Mouse (Mus musculus) MEL (cell line): ENCODE measurements at regions not wholly inside any gene's neighbourhood (a gene's known extent, or its start where the extent isn't known, plus 50 kb on each side); places are given as distances from the start of the nearest gene placed in this dataset.
A peak's percentile ranks its signal among the peaks of the same experiment; 100 is the strongest.

Experiments
- DNase-seq: peaks from one replicate; pipeline ENCODE4 v3.0.0; 2011; ENCODE audit warnings: low read depth, low spot score
- H3K27ac ChIP-seq: 2 replicates; pipeline ENCODE4 v1.5.1; 2012; ENCODE audit warnings: low read depth, mild to moderate bottlenecking, control low read depth, low read length, moderate library complexity; ENCODE audit not compliant: control insufficient read depth
- H3K27me3 ChIP-seq, 2 experiments: fragments of 150-350 bp in 1 of 2; sonication (generic) in 1 of 2; 2 replicates each; pipeline ENCODE4 v1.6.1; 2012; ENCODE audit warnings: low read length in 2 of 2, mild to moderate bottlenecking in 2 of 2, improper control_type of control experiment in 1 of 2, moderate library complexity in 1 of 2; ENCODE audit not compliant: insufficient read depth in 2 of 2, control insufficient read depth in 1 of 2
- H3K36me3 ChIP-seq, 2 experiments: 2 replicates each; pipeline ENCODE4 v1.6.1; 2012 to 2014; ENCODE audit warnings: low read length in 2 of 2, improper control_type of control experiment in 1 of 2, inconsistent platforms in 1 of 2, mild to moderate bottlenecking in 1 of 2; ENCODE audit not compliant: insufficient read depth in 2 of 2, control insufficient read depth in 1 of 2
- H3K4me1 ChIP-seq, 2 experiments: fragments of 150-350 bp in 1 of 2; sonication (generic) in 1 of 2; 2 replicates each; pipeline ENCODE4 v1.6.1; 2012; ENCODE audit warnings: low read length in 2 of 2, improper control_type of control experiment in 1 of 2, mild to moderate bottlenecking in 1 of 2; ENCODE audit not compliant: insufficient read depth in 2 of 2, control insufficient read depth in 1 of 2
- H3K4me3 ChIP-seq, 2 experiments: fragments of 150-350 bp in 1 of 2; sonication (generic) in 1 of 2; 2 replicates each; pipeline ENCODE4 v1.5.1; 2012; ENCODE audit warnings: low read depth in 2 of 2, low read length in 2 of 2, mild to moderate bottlenecking in 2 of 2, moderate library complexity in 2 of 2, control low read depth in 1 of 2, improper control_type of control experiment in 1 of 2; ENCODE audit not compliant: control insufficient read depth in 1 of 2, insufficient read depth in 1 of 2
- H3K79me2 ChIP-seq: 2 replicates; pipeline ENCODE4 v1.6.1; 2012; ENCODE audit warnings: mild to moderate bottlenecking, low read length, moderate library complexity; ENCODE audit not compliant: control insufficient read depth, poor library complexity, insufficient read depth
- H3K9ac ChIP-seq: 2 replicates; pipeline ENCODE4 v1.6.1; 2012; ENCODE audit warnings: low read depth, mild to moderate bottlenecking, control low read depth, low read length, moderate library complexity; ENCODE audit not compliant: control insufficient read depth, poor library complexity, severe bottlenecking
- H3K9me3 ChIP-seq: fragments of 150-350 bp; sonication (generic); replicated peaks from 2 replicates; pipeline ENCODE4 v1.6.1; 2012; ENCODE audit warnings: mild to moderate bottlenecking, low read length, improper control_type of control experiment, moderate library complexity; ENCODE audit not compliant: insufficient read depth
- CHD2 ChIP-seq: IDR thresholded peaks from 2 replicates; pipeline ENCODE4 v1.6.1; 2011; ENCODE audit warnings: low read length, improper control_type of control experiment
- E2F4 ChIP-seq: IDR thresholded peaks from 2 replicates; pipeline ENCODE4 v1.6.1; 2011; ENCODE audit warnings: low read depth, low read length, improper control_type of control experiment, borderline replicate concordance
- GABPA ChIP-seq: IDR thresholded peaks from 2 replicates; pipeline ENCODE4 v1.6.1; 2012; ENCODE audit warnings: low read depth, mild to moderate bottlenecking, inconsistent platforms, low read length, improper control_type of control experiment, moderate library complexity
- JUND ChIP-seq: IDR thresholded peaks from 2 replicates; pipeline ENCODE4 v1.6.1; 2011; ENCODE audit warnings: low read depth, mild to moderate bottlenecking, improper control_type of control experiment, low read length
- MXI1 ChIP-seq: IDR thresholded peaks from 2 replicates; pipeline ENCODE4 v1.6.1; 2011; ENCODE audit warnings: mild to moderate bottlenecking, low read depth, low read length, improper control_type of control experiment
- POLR2A ChIP-seq, 2 experiments: IDR thresholded peaks; 2 replicates each; pipeline ENCODE4 v1.6.1; 2011 to 2012; ENCODE audit warnings: low read length in 2 of 2, mild to moderate bottlenecking in 2 of 2, control low read depth in 1 of 2, improper control_type of control experiment in 1 of 2, low read depth in 1 of 2, moderate library complexity in 1 of 2; ENCODE audit not compliant: control insufficient read depth in 1 of 2, insufficient read depth in 1 of 2, poor library complexity in 1 of 2
- RCOR1 ChIP-seq: IDR thresholded peaks from 2 replicates; pipeline ENCODE4 v1.6.1; 2012; ENCODE audit warnings: low read depth, mild to moderate bottlenecking, inconsistent platforms, low read length, improper control_type of control experiment
- TCF12 ChIP-seq: IDR thresholded peaks from 2 replicates; pipeline ENCODE4 v1.6.1; 2014; ENCODE audit warnings: low read depth, mild to moderate bottlenecking, inconsistent platforms, low read length, improper control_type of control experiment, moderate library complexity
- ZC3H11A ChIP-seq: IDR thresholded peaks from 2 replicates; pipeline ENCODE4 v1.6.1; 2012; ENCODE audit warnings: low read depth, mild to moderate bottlenecking, inconsistent platforms, low read length, improper control_type of control experiment

- no peak for TF ChIP-seq E2F4
- no peak for TF ChIP-seq POLR2A (IDR thresholded peaks at IDR 0.05; ENCODE audit: control insufficient read depth in 1 of 2, insufficient read depth in 1 of 2, low read depth in 1 of 2, low read length in 2 of 2, poor library complexity in 1 of 2)
- no peak for TF ChIP-seq ZC3H11A
- TF ChIP-seq, all 39 proteins: peak for 0
- no peak overlapping the region for H3K9ac ChIP-seq
- DNase-seq, result peak; percentile 3
- no peaks in the 10 kb centered on the region for H3K9me3 ChIP-seq
- no peak overlapping the region for H3K27ac ChIP-seq
- H3K79me2 ChIP-seq, result no peaks in the 10 kb centered on the region
- no peaks in the 10 kb centered on the region for H3K4me1 ChIP-seq
- no peaks in the 10 kb centered on the region for H3K36me3 ChIP-seq
- H3K27me3 ChIP-seq, result no peaks in the 10 kb centered on the region
- no peak overlapping the region for H3K4me3 ChIP-seq
Observed at GRCm38 (mm10) chr17:79282771-79283170, 72.1 kb downstream of the Cdc42ep3 start.

- Histone ChIP-seq H3K36me3 (no peaks in the 10 kb centered on the region), H3K27me3 (no peaks in the 10 kb centered on the region), H3K4me3 (no peak overlapping the region), H3K27ac (no peak overlapping the region)
- TF ChIP-seq JUND (no peak), MXI1 (no peak)
- TF ChIP-seq, all 39 proteins: peak for 0
- Histone ChIP-seq H3K4me1 (no peaks in the 10 kb centered on the region), H3K9me3 (no peaks in the 10 kb centered on the region), H3K79me2 (no peaks in the 10 kb centered on the region), H3K9ac (no peak overlapping the region)
- no peak for DNase-seq
Observed at GRCm38 (mm10) chr17:79273551-79273950, 81.3 kb downstream of the Cdc42ep3 start.

- Histone ChIP-seq H3K4me1 (no peaks in the 10 kb centered on the region), H3K27me3 (no peaks in the 10 kb centered on the region), H3K9me3 (no peaks in the 10 kb centered on the region), H3K9ac (no peak overlapping the region), H3K36me3 (no peaks in the 10 kb centered on the region), H3K79me2 (no peaks in the 10 kb centered on the region), H3K4me3 (no peak overlapping the region), H3K27ac (no peak overlapping the region)
- no peak for TF ChIP-seq GABPA
- TF ChIP-seq CHD2, result no peak
- no peak for TF ChIP-seq E2F4
- TF ChIP-seq TCF12, result no peak
- TF ChIP-seq RCOR1, result no peak
- no peak for DNase-seq
Observed at GRCm38 (mm10) chr17:79259691-79260090, 95.2 kb downstream of the Cdc42ep3 start.
